Mouse (Mus musculus): ENCODE results near the gene Kctd5.

The Kctd5 gene

GRCm38 (mm10) chr17:24007391-24007790, 65.9 kb downstream of the Kctd5 start:
- Histone ChIP-seq H3K36me3 (ENCODE audit: insufficient read depth, low read length) (no peaks in the 10 kb centered on the region), H3K4me1 (replicated peaks; ENCODE audit: low read depth, low read length) (peaks cover 20% of the 10 kb centered on the region), H3K27me3 (ENCODE audit: insufficient read depth, low read length) (peaks cover 14% of the 10 kb centered on the region; the same call in 1 of the 2 replicates), H3K4me3 (replicated peaks; ENCODE audit: low read length) (no peak overlapping the region), H3K9me3 (ENCODE audit: low read length) (no peaks in the 10 kb centered on the region)
- no peak for TF ChIP-seq CTCF (conservative IDR thresholded peaks at IDR 0.05; ENCODE audit: low read length)
- no peak for TF ChIP-seq NANOG (IDR thresholded peaks at IDR 0.05; ENCODE audit: borderline replicate concordance, low read length)
- TF ChIP-seq POU5F1 (IDR thresholded peaks at IDR 0.05; ENCODE audit: borderline replicate concordance, low read length): no peak

DNA sequence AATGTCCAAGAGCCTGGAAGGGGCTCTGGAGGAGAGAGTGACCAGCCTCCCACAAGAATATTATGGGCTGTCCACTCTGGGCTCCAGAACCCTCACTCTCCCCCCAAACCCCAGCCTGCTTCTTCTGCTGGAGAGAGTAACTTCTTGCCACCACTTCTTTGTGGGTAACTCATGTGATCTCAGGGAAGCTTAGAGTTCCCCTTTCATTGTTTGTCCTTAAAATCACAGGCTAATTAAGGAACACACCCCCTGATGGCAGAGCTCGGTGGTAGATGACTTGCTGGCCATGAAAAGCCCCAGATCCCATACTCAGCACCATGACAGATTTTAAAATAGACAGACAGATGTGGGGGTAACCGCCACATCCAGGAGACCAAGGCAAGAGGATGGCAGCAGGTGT, 66.4 kb downstream of the Kctd5 start:
- Histone ChIP-seq H3K36me3 (ENCODE audit: insufficient read depth, low read length) (no peaks in the 10 kb centered on the region), H3K4me3 (replicated peaks; ENCODE audit: low read length) (no peak overlapping the region), H3K4me1 (replicated peaks; ENCODE audit: low read depth, low read length) (peaks cover 20% of the 10 kb centered on the region), H3K27me3 (ENCODE audit: insufficient read depth, low read length) (peaks cover 15% of the 10 kb centered on the region; the same call in 1 of the 2 replicates), H3K9me3 (ENCODE audit: low read length) (no peaks in the 10 kb centered on the region)
- no peak for TF ChIP-seq NANOG (IDR thresholded peaks at IDR 0.05; ENCODE audit: borderline replicate concordance, low read length)
- no peak for TF ChIP-seq POU5F1 (IDR thresholded peaks at IDR 0.05; ENCODE audit: borderline replicate concordance, low read length)
- TF ChIP-seq CTCF (conservative IDR thresholded peaks at IDR 0.05; ENCODE audit: low read length): no peak

DNA sequence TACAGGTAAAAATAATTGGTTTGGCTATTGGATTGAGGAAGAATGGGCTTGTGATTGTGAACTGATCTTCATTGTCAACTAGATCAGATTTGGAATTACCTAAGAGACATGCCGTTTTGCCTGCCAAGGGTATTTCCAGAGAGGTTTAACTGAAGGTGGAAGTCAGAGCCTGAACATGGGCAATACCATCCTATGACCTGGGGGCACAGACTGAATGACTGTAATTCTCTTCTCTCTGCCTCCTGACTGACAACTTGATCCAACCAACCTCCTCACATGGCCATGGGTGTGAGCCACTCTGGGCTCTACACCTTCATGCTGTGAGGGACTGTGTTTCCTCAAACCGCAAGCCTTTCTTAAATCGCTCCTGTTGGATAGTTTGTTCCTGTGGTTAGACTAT, 68.2 kb downstream of the Kctd5 start:
- H3K4me1 ChIP-seq (replicated peaks; ENCODE audit: low read depth, low read length): peaks cover 24% of the 10 kb centered on the region
- H3K27me3 ChIP-seq (ENCODE audit: insufficient read depth, low read length): peaks cover 16% of the 10 kb centered on the region; the same call in 1 of the 2 replicates
- no peaks in the 10 kb centered on the region for H3K36me3 ChIP-seq (ENCODE audit: insufficient read depth, low read length)
- H3K9me3 ChIP-seq (ENCODE audit: low read length): no peaks in the 10 kb centered on the region
- no peak for TF ChIP-seq NANOG (IDR thresholded peaks at IDR 0.05; ENCODE audit: borderline replicate concordance, low read length)
- H3K4me3 ChIP-seq (replicated peaks; ENCODE audit: low read length): no peak overlapping the region

DNA sequence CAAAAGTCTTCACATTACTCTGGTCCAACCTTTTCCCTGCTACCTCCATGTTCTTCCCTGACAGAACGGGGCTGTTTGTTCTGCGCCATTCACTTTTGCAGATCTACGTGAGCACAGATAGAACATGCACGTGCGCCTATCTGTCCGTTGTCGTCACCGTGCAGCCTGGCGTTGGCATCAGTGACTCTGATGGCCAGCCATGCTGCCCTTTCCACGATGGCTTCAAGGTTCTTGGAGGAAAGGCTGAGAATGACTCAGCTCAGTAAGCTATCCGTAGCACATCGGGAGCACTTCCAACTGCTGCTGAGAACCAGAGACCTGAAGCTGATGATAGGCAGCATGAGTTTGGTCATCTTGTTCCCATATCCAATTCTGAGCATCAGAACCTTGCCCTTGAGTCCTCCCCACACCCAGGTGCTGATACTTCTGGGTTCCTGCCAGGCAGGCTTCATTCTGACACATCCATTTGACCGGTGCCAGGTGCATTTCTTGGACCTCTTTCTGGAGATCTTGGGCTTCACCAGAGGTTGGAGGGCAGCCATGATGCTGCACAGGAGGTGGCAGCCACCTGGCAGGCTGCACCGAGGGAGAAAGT, 69.1 kb downstream of the Kctd5 start:
- no peak for TF ChIP-seq CTCF (conservative IDR thresholded peaks at IDR 0.05; ENCODE audit: low read length)
- TF ChIP-seq POU5F1 (IDR thresholded peaks at IDR 0.05; ENCODE audit: borderline replicate concordance, low read length): no peak
- no peak for TF ChIP-seq NANOG (IDR thresholded peaks at IDR 0.05; ENCODE audit: borderline replicate concordance, low read length)
- Histone ChIP-seq H3K4me1 (replicated peaks; ENCODE audit: low read depth, low read length) (peaks cover 27% of the 10 kb centered on the region), H3K9me3 (ENCODE audit: low read length) (no peaks in the 10 kb centered on the region), H3K4me3 (replicated peaks; ENCODE audit: low read length) (no peak overlapping the region), H3K36me3 (ENCODE audit: insufficient read depth, low read length) (no peaks in the 10 kb centered on the region), H3K27me3 (ENCODE audit: insufficient read depth, low read length) (peaks cover 14% of the 10 kb centered on the region; the same call in 1 of the 2 replicates)

DNA sequence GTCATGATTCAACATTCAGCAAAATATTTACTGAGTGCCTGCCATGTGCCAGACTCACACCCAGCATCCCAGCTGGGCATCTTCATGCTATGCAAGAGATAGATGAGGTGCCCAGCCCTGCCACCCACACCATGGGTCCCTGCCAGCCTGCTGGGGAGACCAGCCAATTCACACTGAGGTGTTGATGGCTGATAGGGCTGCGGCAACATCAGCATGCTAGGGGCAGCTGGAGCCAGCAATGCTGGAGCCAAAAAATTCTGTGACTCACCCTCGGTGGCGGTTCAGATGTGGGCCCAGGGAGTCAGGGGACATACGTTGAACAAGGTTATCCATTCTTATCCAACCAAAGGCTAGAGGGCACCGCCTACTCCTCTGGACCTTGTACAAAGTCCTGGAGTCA, 72.9 kb downstream of the Kctd5 start:
- peaks cover 8% of the 10 kb centered on the region for H3K27me3 ChIP-seq (ENCODE audit: insufficient read depth, low read length)

GRCm38 (mm10) chr17:23998383-23998782, 74.9 kb downstream of the Kctd5 start:
- Histone ChIP-seq H3K27me3 (ENCODE audit: insufficient read depth, low read length) (peaks cover 21% of the 10 kb centered on the region), H3K9me3 (ENCODE audit: low read length) (0 out of 2 replicates have a peak, but pooled peaks cover 3% of the 10 kb centered on the region), H3K4me1 (replicated peaks; ENCODE audit: low read depth, low read length) (peaks cover 29% of the 10 kb centered on the region), H3K4me3 (replicated peaks; ENCODE audit: low read length) (no peak overlapping the region), H3K36me3 (ENCODE audit: insufficient read depth, low read length) (no peaks in the 10 kb centered on the region)
- TF ChIP-seq NANOG (IDR thresholded peaks at IDR 0.05; ENCODE audit: borderline replicate concordance, low read length) (no peak), CTCF (conservative IDR thresholded peaks at IDR 0.05; ENCODE audit: low read length) (no peak), POU5F1 (IDR thresholded peaks at IDR 0.05; ENCODE audit: borderline replicate concordance, low read length) (no peak)

More for the DNA sequence above, 72.9 kb downstream of the Kctd5 start:
- H3K4me1 ChIP-seq (replicated peaks; ENCODE audit: low read depth, low read length): peaks cover 23% of the 10 kb centered on the region
- H3K9me3 ChIP-seq (ENCODE audit: low read length): 0 out of 2 replicates have a peak, but pooled peaks cover 3% of the 10 kb centered on the region
- H3K4me3 ChIP-seq (replicated peaks; ENCODE audit: low read length): no peak overlapping the region
- TF ChIP-seq CTCF (conservative IDR thresholded peaks at IDR 0.05; ENCODE audit: low read length): no peak
- no peak for TF ChIP-seq POU5F1 (IDR thresholded peaks at IDR 0.05; ENCODE audit: borderline replicate concordance, low read length)
- TF ChIP-seq NANOG (IDR thresholded peaks at IDR 0.05; ENCODE audit: borderline replicate concordance, low read length): no peak
- H3K36me3 ChIP-seq (ENCODE audit: insufficient read depth, low read length): no peaks in the 10 kb centered on the region

DNA sequence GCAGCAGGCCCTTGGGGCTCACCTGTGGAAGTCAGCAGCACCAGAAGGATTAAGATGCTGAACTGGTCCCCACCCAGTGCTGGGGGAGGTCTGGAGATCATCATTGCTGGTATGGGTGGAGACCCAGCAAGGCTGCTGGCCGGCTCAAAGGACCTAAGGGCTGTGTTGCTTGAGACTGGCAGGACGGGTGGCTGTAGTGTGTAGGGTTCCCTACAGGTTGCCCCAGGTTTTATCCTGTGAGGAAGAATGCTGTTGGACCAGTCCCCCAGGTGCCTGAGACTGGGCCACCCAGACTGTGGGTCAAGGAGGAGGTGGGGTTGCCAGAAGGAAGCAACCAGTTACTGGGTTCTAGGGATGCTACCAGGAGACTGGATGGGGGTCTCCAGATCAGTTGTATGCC, 75.4 kb downstream of the Kctd5 start, which contains the start of gene Prss22:
Prss22 (minus strand) TSS at position 200 of the 400 bp plus-strand sequence.
- H3K36me3 ChIP-seq (ENCODE audit: insufficient read depth, low read length): no peaks in the 10 kb centered on the region
- no peak within 1 kb of the TSS for H3K4me3 ChIP-seq (replicated peaks; ENCODE audit: low read length)
- 0 out of 2 replicates have a peak, but pooled peaks cover 3% of the 10 kb centered on the region for H3K9me3 ChIP-seq (ENCODE audit: low read length)
- H3K4me1 ChIP-seq (replicated peaks; ENCODE audit: low read depth, low read length): peaks cover 33% of the 10 kb centered on the region
- peaks cover 21% of the 10 kb centered on the region for H3K27me3 ChIP-seq (ENCODE audit: insufficient read depth, low read length)
- no peak for TF ChIP-seq POU5F1 (IDR thresholded peaks at IDR 0.05; ENCODE audit: borderline replicate concordance, low read length)
- TF ChIP-seq NANOG (IDR thresholded peaks at IDR 0.05; ENCODE audit: borderline replicate concordance, low read length): no peak
- TF ChIP-seq CTCF (conservative IDR thresholded peaks at IDR 0.05; ENCODE audit: low read length): no peak
